Mouse (Mus musculus): Measurements from ENCODE around the gene Atrnl1. TPM values are rescaled to one million over a fixed set of nuclear protein-coding genes. Genes with fewer than 3 reads are reported as not detected.

Gene Atrnl1
- polyA plus RNA-seq, 1 experiment, result 5.6 TPM

DNA sequence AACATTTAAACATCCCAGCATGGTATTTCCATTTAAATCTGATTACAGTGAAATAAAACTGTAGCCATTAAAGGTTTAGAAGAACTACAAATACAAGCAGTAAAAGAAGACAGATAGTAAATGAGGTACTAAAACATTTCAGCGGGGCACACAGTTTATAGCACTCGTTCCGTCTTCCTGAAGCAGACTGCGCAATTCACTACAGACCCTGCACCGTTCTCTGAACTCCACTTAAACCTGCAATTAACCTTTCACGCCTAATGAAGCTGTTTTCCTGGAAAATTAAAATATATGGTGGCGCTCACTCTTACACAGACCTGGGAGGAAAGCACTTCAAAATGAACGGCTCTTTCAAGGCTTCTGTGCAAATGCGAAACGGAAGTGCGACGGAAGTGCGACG lies 514.2 kb downstream of the Atrnl1 start:
- Histone ChIP-seq H3K36me3 (ENCODE audit: control insufficient read depth, insufficient read depth, low read length) (no peaks in the 10 kb centered on the region), H3K4me1 (ENCODE audit: control insufficient read depth, insufficient read depth, insufficient read length) (no peaks in the 10 kb centered on the region), H3K4me3 (ENCODE audit: extremely low read depth, insufficient read depth, insufficient read length) (no peak overlapping the region), H3K27ac (ENCODE audit: insufficient read depth, low read length) (no peak overlapping the region), H3K27me3 (ENCODE audit: control insufficient read depth, insufficient read depth, low read length) (no peaks in the 10 kb centered on the region)
- no peak for DNase-seq (ENCODE audit: low read depth in 1 of 2, low spot score in 2 of 2)
- TF ChIP-seq CTCF (IDR thresholded peaks at IDR 0.05; ENCODE audit: extremely low read depth, insufficient read depth, insufficient read length, insufficient replicate concordance) (no peak), POLR2A (IDR thresholded peaks at IDR 0.05; ENCODE audit: low read depth, low read length) (no peak)
- WGBS, result 94% methylated on average over 14 of the region's 14 CpGs

GRCm38 (mm10) chr19:58131896-58132295 lies 521.1 kb downstream of the Atrnl1 start:
- no peaks in the 10 kb centered on the region for H3K4me1 ChIP-seq (ENCODE audit: control insufficient read depth, insufficient read depth, insufficient read length)
- no peaks in the 10 kb centered on the region for H3K27me3 ChIP-seq (ENCODE audit: control insufficient read depth, insufficient read depth, low read length)
- TF ChIP-seq CTCF (IDR thresholded peaks at IDR 0.05; ENCODE audit: extremely low read depth, insufficient read depth, insufficient read length, insufficient replicate concordance) (no peak), POLR2A (IDR thresholded peaks at IDR 0.05; ENCODE audit: low read depth, low read length) (no peak)
- 87% methylated on average over 9 of the region's 9 CpGs for WGBS
- no peak for DNase-seq (ENCODE audit: low read depth in 1 of 2, low spot score in 2 of 2)
- no peak overlapping the region for H3K27ac ChIP-seq (ENCODE audit: insufficient read depth, low read length)
- no peaks in the 10 kb centered on the region for H3K36me3 ChIP-seq (ENCODE audit: control insufficient read depth, insufficient read depth, low read length)
- H3K4me3 ChIP-seq (ENCODE audit: extremely low read depth, insufficient read depth, insufficient read length), result no peak overlapping the region

- H3K36me3 ChIP-seq (ENCODE audit: control insufficient read depth, insufficient read depth, low read length), result no peaks in the 10 kb centered on the region
- DNase-seq (ENCODE audit: low read depth in 1 of 2, low spot score in 2 of 2), result no peak
Observed at GRCm38 (mm10) chr19:58140191-58140784, 529.5 kb downstream of the Atrnl1 start.

GRCm38 (mm10) chr19:58143853-58144454 lies 533.1 kb downstream of the Atrnl1 start:
- TF ChIP-seq CTCF (IDR thresholded peaks at IDR 0.05; ENCODE audit: extremely low read depth, insufficient read depth, insufficient read length, insufficient replicate concordance), result no peak
- Histone ChIP-seq H3K4me3 (ENCODE audit: extremely low read depth, insufficient read depth, insufficient read length) (no peak overlapping the region), H3K36me3 (ENCODE audit: control insufficient read depth, insufficient read depth, low read length) (no peaks in the 10 kb centered on the region), H3K4me1 (ENCODE audit: control insufficient read depth, insufficient read depth, insufficient read length) (peaks cover 6% of the 10 kb centered on the region; the same call in 1 of the 2 replicates), H3K27ac (ENCODE audit: insufficient read depth, low read length) (peak overlapping the region; percentile 66; the same call in 1 of the 2 replicates), H3K27me3 (ENCODE audit: control insufficient read depth, insufficient read depth, low read length) (no peaks in the 10 kb centered on the region)
- DNase-seq (ENCODE audit: low read depth in 1 of 2, low spot score in 2 of 2), result peak in 1 of 2 experiments; percentile 42
- WGBS, result 38% methylated on average over 7 of the region's 7 CpGs

More at GRCm38 (mm10) chr19:58140191-58140784, 529.5 kb downstream of the Atrnl1 start:
- no peaks in the 10 kb centered on the region for H3K27me3 ChIP-seq (ENCODE audit: control insufficient read depth, insufficient read depth, low read length)
- no peak overlapping the region for H3K4me3 ChIP-seq (ENCODE audit: extremely low read depth, insufficient read depth, insufficient read length)
- 88% methylated on average over 13 of the region's 13 CpGs for WGBS
- TF ChIP-seq POLR2A (IDR thresholded peaks at IDR 0.05; ENCODE audit: low read depth, low read length) (no peak), CTCF (IDR thresholded peaks at IDR 0.05; ENCODE audit: extremely low read depth, insufficient read depth, insufficient read length, insufficient replicate concordance) (no peak)
- peaks cover 6% of the 10 kb centered on the region; the same call in 1 of the 2 replicates for H3K4me1 ChIP-seq (ENCODE audit: control insufficient read depth, insufficient read depth, insufficient read length)
- H3K27ac ChIP-seq (ENCODE audit: insufficient read depth, low read length), result no peak overlapping the region

DNA sequence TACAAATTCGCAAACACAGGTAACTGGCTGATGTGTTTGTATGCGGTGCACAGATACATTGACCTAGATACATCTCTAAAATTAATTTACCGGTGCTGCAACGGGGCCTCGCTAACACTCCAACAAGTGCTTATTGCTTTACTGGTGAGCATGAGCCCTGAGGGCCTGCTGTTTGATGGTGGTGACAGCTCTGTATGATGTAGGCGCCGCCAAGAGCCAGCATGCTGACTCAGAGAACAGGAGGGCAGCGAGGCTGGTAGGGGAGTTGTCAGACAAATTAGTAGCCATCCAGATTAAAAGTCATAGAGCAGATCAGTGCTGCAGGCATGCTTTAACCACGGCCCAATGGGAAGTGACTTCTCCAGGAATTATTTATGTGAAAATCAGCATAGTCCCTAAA lies 534.7 kb downstream of the Atrnl1 start:
- DNase-seq (ENCODE audit: low read depth in 1 of 2, low spot score in 2 of 2), result no peak
- TF ChIP-seq POLR2A (IDR thresholded peaks at IDR 0.05; ENCODE audit: low read depth, low read length), result no peak
- no peak for TF ChIP-seq CTCF (IDR thresholded peaks at IDR 0.05; ENCODE audit: extremely low read depth, insufficient read depth, insufficient read length, insufficient replicate concordance)
- Histone ChIP-seq H3K4me3 (ENCODE audit: extremely low read depth, insufficient read depth, insufficient read length) (no peak overlapping the region), H3K4me1 (ENCODE audit: control insufficient read depth, insufficient read depth, insufficient read length) (peaks cover 6% of the 10 kb centered on the region; the same call in 1 of the 2 replicates), H3K27ac (ENCODE audit: insufficient read depth, low read length) (no peak overlapping the region), H3K27me3 (ENCODE audit: control insufficient read depth, insufficient read depth, low read length) (no peaks in the 10 kb centered on the region), H3K36me3 (ENCODE audit: control insufficient read depth, insufficient read depth, low read length) (no peaks in the 10 kb centered on the region)
- WGBS, result 88% methylated on average over 9 of the region's 9 CpGs

DNA sequence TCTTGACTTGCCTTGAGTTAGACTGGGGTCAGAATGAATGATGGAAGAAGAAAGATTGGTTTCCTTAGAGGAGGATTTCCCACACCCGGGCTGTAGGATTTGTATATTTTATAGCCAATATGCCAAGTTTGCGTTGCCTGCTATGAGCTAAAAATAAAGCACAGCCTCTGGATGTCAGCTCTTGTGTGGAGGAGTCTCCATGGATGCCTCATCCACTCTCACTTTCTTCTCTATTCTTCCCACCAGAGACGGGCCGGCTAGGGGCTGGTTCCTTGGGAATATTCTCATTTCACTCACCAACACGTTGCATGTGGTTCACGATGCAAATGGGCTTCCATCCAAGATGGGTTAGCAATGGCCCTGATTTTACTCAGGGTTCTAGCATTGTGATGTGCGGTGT lies 540.4 kb downstream of the Atrnl1 start:
- TF ChIP-seq POLR2A (IDR thresholded peaks at IDR 0.05; ENCODE audit: low read depth, low read length), result no peak
- TF ChIP-seq CTCF (IDR thresholded peaks at IDR 0.05; ENCODE audit: extremely low read depth, insufficient read depth, insufficient read length, insufficient replicate concordance), result no peak
- DNase-seq (ENCODE audit: low read depth in 1 of 2, low spot score in 2 of 2), result no peak
- Histone ChIP-seq H3K36me3 (ENCODE audit: control insufficient read depth, insufficient read depth, low read length) (no peaks in the 10 kb centered on the region), H3K27me3 (ENCODE audit: control insufficient read depth, insufficient read depth, low read length) (no peaks in the 10 kb centered on the region), H3K27ac (ENCODE audit: insufficient read depth, low read length) (no peak overlapping the region), H3K4me3 (ENCODE audit: extremely low read depth, insufficient read depth, insufficient read length) (no peak overlapping the region), H3K4me1 (ENCODE audit: control insufficient read depth, insufficient read depth, insufficient read length) (no peaks in the 10 kb centered on the region)
- WGBS, result 92% methylated on average over 7 of the region's 7 CpGs

GRCm38 (mm10) chr19:58161569-58161968 lies 550.7 kb downstream of the Atrnl1 start:
- TF ChIP-seq CTCF (IDR thresholded peaks at IDR 0.05; ENCODE audit: extremely low read depth, insufficient read depth, insufficient read length, insufficient replicate concordance) (no peak), POLR2A (IDR thresholded peaks at IDR 0.05; ENCODE audit: low read depth, low read length) (no peak)
- 83% methylated on average over 9 of the region's 9 CpGs for WGBS
- Histone ChIP-seq H3K36me3 (ENCODE audit: control insufficient read depth, insufficient read depth, low read length) (no peaks in the 10 kb centered on the region), H3K4me1 (ENCODE audit: control insufficient read depth, insufficient read depth, insufficient read length) (no peaks in the 10 kb centered on the region), H3K4me3 (ENCODE audit: extremely low read depth, insufficient read depth, insufficient read length) (no peak overlapping the region), H3K27ac (ENCODE audit: insufficient read depth, low read length) (no peak overlapping the region), H3K27me3 (ENCODE audit: control insufficient read depth, insufficient read depth, low read length) (no peaks in the 10 kb centered on the region)
- DNase-seq (ENCODE audit: low read depth in 1 of 2, low spot score in 2 of 2), result no peak
